Mouse (Mus musculus): ENCODE measurements around the gene S100a10. TPM values are rescaled to one million over a fixed set of nuclear protein-coding genes. Genes with fewer than 3 reads are reported as not detected.
A peak's percentile ranks its signal among the peaks of the same experiment; 100 is the strongest.
"Not testable (repeated sequence)": the region's sequence is repeated elsewhere in the genome, so short reads cannot be mapped to it uniquely, and the experiment has no call there.

S100a10 gene
- polyA plus RNA-seq, 1 experiment from 2014 or later, result 603 TPM

DNA sequence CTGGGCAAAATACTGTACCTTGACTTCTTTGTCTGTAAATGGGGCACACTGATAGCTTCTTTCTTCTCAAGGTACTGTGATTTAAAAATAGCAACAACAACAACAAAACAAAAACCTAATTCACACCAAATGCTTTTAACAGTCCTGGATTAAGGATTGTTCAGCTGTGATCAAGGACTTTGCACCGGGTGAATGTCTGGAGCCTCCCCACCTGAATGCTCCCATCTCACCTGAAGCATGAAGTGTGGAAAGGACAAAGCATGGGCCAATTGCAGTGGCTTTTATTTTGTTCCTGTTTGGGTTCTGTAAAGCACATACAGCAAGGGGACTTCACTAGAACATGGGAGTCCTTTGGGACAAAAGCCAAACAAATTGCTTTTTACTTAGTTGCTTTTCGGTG lies 45.3 kb downstream of the S100a10 start:
- Histone ChIP-seq H3K27ac (ENCODE audit: low read length) (no peak overlapping the region), H3K4me3 (replicated peaks; ENCODE audit: low read length) (no peak overlapping the region), H3K36me3 (ENCODE audit: control insufficient read depth, insufficient read depth, low read length) (no peaks in the 10 kb centered on the region), H3K4me2 (ENCODE audit: low read depth, low read length) (no peak overlapping the region), H3K9ac (ENCODE audit: low read length) (no peak overlapping the region), H3K4me1 (ENCODE audit: control insufficient read depth, insufficient read depth, low read length) (peaks cover 13% of the 10 kb centered on the region), H3K27me3 (ENCODE audit: control insufficient read depth, insufficient read depth, low read length) (no peaks in the 10 kb centered on the region), H3K9me3 (replicated peaks; ENCODE audit: control insufficient read depth, low read length) (no peaks in the 10 kb centered on the region)
- 86% methylated on average over 2 of the region's 2 CpGs for WGBS
- ATAC-seq (ENCODE audit: insufficient read depth, low FRiP score), result no peak

DNA sequence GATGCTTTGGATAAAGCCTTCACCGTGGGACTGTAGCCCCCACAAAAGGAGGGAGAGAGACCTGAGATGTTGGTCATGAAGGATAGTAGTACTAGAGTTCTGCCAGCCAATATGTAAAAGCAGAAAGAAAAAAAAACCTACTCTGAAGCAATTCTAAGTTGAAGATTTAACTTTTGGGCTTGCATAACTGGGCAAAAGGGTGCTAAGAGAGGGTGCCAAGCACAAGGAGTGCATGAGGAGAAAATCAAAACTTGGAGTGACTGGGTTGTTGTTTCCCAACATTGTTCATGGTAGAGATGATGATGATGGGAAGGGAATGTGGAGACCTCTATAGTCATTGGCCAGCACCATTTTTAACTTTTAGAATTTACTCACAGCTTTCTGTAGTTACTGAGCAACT lies 47.0 kb downstream of the S100a10 start:
- no peak overlapping the region for H3K9ac ChIP-seq (ENCODE audit: low read length)
- no peak overlapping the region for H3K27ac ChIP-seq (ENCODE audit: low read length)
- 65% methylated on average over 1 of the region's 1 CpGs for WGBS
- no peak overlapping the region for H3K4me2 ChIP-seq (ENCODE audit: low read depth, low read length)
- H3K36me3 ChIP-seq (ENCODE audit: control insufficient read depth, insufficient read depth, low read length), result no peaks in the 10 kb centered on the region
- H3K27me3 ChIP-seq (ENCODE audit: control insufficient read depth, insufficient read depth, low read length), result no peaks in the 10 kb centered on the region
- H3K9me3 ChIP-seq (replicated peaks; ENCODE audit: control insufficient read depth, low read length), result no peaks in the 10 kb centered on the region
- H3K4me3 ChIP-seq (replicated peaks; ENCODE audit: low read length), result no peak overlapping the region
- peaks cover 7% of the 10 kb centered on the region for H3K4me1 ChIP-seq (ENCODE audit: control insufficient read depth, insufficient read depth, low read length)
- ATAC-seq (ENCODE audit: insufficient read depth, low FRiP score), result no peak

DNA sequence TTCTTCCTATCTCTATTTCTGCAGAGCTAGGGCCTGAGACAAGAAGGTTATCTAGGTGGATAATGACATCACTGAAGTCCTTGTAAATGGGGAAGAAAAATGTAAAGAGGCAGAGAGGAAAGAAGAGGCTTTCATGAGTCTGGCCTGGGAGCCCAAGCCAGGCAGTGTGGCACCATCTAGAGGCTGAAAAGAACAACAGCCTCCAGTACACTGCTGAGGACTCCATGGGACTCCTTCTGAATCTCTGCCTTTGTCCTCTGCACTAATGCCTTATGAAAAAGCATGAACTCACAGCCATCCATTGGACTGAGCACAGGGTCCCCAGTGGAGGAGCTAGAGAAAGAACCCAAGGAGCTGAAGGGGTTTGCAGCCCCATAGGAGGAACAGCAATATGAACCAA lies 54.1 kb downstream of the S100a10 start:
- not testable (repeated sequence) for H3K27me3 ChIP-seq (ENCODE audit: control insufficient read depth, insufficient read depth, low read length); H3K4me1 ChIP-seq (ENCODE audit: control insufficient read depth, insufficient read depth, low read length); H3K9me3 ChIP-seq (replicated peaks; ENCODE audit: control insufficient read depth, low read length); H3K36me3 ChIP-seq (ENCODE audit: control insufficient read depth, insufficient read depth, low read length); H3K4me3 ChIP-seq (replicated peaks; ENCODE audit: low read length); H3K9ac ChIP-seq (ENCODE audit: low read length); H3K27ac ChIP-seq (ENCODE audit: low read length); H3K4me2 ChIP-seq (ENCODE audit: low read depth, low read length)
- peak; percentile 76; the same call in 1 of the 2 replicates for ATAC-seq (ENCODE audit: insufficient read depth, low FRiP score)

Other genes with a start within 250 kb of the S100a10 start
- gene Hrnr, start 235.3 kb upstream of the S100a10 start, polyA plus RNA-seq (2015; fragmentation: Nextera tagmentation; extraction: Ambion mirVana), result 1.1 and 2.1 TPM in 2 replicates
- gene Rptn, start 161.4 kb upstream of the S100a10 start, polyA plus RNA-seq (2015; fragmentation: Nextera tagmentation; extraction: Ambion mirVana), result 30.5 and 60.5 TPM in 2 replicates
- gene Tchh, start 112.8 kb upstream of the S100a10 start, polyA plus RNA-seq (2015; fragmentation: Nextera tagmentation; extraction: Ambion mirVana), result 2.4 and 2.6 TPM in 2 replicates
- not detected in 2 replicates for gene Tchhl1, start 86.3 kb upstream of the S100a10 start, polyA plus RNA-seq (2015; fragmentation: Nextera tagmentation; extraction: Ambion mirVana)
- 2,104 and 2,339 TPM in 2 replicates for gene S100a11, start 34.6 kb upstream of the S100a10 start, polyA plus RNA-seq (2015; fragmentation: Nextera tagmentation; extraction: Ambion mirVana)
- not detected in 2 replicates for gene Tdpoz2, start 97.6 kb downstream of the S100a10 start, polyA plus RNA-seq (2015; fragmentation: Nextera tagmentation; extraction: Ambion mirVana)
- gene Tdpoz1, start 121.2 kb downstream of the S100a10 start, polyA plus RNA-seq (2015; fragmentation: Nextera tagmentation; extraction: Ambion mirVana), result not detected in 2 replicates
- gene Gm37596, start 138.0 kb downstream of the S100a10 start, polyA plus RNA-seq (2015; fragmentation: Nextera tagmentation; extraction: Ambion mirVana), result not detected in 2 replicates
- not detected in 2 replicates for gene Gm5773, start 217.9 kb downstream of the S100a10 start, polyA plus RNA-seq (2015; fragmentation: Nextera tagmentation; extraction: Ambion mirVana)
- not detected in 2 replicates for gene Tdpoz4, start 241.3 kb downstream of the S100a10 start, polyA plus RNA-seq (2015; fragmentation: Nextera tagmentation; extraction: Ambion mirVana)

Measured in stomach, embryonic 16.5 days (tissue).